Mouse (Mus musculus): Measurements from ENCODE around the gene Sh3gl1. TPM values are rescaled to one million over a fixed set of nuclear protein-coding genes. Genes with fewer than 3 reads are reported as not detected.
"Not testable (repeated sequence)": the region's sequence is repeated elsewhere in the genome, so short reads cannot be mapped to it uniquely, and the experiment has no call there.

Gene Sh3gl1
- polyA plus RNA-seq, 1 experiment from 2014 or later = 96.0 TPM

DNA sequence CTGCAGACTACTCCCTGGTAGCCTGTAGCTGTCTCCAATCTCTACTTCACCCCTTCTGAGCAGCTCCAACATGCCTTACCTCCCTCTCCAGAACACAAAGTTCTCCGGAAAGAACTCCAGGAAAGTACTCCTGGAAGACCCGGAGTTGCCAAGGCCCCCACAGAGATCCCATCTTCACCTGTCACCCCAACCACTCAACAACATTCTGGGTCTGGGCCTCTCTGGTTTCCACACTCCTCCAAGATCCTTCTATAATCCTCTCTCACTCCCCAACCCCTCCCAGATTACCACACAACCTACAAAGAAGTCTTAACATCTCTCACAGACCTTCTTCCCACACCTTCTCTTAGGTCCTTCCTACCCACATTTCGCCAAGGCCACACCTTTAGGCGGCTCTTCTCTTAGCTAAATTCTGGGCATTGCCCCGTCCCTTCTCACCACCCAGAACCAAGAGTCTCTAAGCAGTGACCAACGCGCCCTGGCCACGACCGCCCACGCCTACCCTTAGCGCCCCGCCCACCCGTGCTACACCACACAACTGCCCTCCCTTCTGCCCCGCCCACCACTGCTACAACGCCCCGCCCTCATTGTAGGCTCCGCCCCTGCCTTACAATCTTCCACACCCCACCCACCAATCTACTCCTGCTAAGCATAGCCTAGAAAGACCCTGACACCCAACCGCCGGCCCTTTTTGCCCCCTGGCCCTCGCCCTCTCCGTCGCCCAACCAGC lies 37.8 kb upstream of the Sh3gl1 start:
- H3K4me2 ChIP-seq (ENCODE audit: low read length) = peak overlapping the region; percentile 70
- peak overlapping the region; percentile 72 for H3K9ac ChIP-seq (ENCODE audit: low read length)
- peak overlapping the region; percentile 47 for H3K4me3 ChIP-seq (ENCODE audit: low read depth, low read length)
- peak overlapping the region; percentile 76 for H3K27ac ChIP-seq (ENCODE audit: low read depth, low read length)
- peaks cover 11% of the 10 kb centered on the region for H3K4me1 ChIP-seq (ENCODE audit: control insufficient read depth, insufficient read depth, low read length)
- ATAC-seq (peak; percentile 4), DNase-seq (ENCODE audit: low spot score) (peak; percentile 71)
- WGBS = 11% methylated on average over 22 of the region's 22 CpGs
- H3K9me3 ChIP-seq (replicated peaks; ENCODE audit: control insufficient read depth, low read length) = no peaks in the 10 kb centered on the region
- H3K27me3 ChIP-seq (replicated peaks; ENCODE audit: control insufficient read depth, insufficient read depth, low read length) = no peaks in the 10 kb centered on the region
- H3K36me3 ChIP-seq (ENCODE audit: control insufficient read depth, insufficient read depth, low read length) = peaks cover 41% of the 10 kb centered on the region

DNA sequence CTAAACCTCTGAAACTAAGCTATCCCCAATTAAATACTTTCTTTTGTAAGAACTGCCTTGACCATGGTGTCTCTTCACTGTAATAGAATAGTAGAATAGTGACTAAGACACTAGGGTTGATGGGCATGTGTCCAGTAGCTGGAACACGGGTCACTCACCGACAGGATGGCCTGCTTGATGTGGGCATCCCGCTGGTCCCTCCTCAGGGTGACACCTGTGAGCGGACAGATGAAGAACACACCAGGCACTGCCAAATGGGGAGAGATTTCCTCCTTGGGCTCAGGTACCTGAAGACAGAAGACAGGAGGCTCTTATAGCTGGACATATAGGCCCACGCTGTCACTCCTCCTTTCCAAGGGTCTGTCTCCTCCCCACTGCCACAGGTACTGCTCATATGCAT lies 35.8 kb upstream of the Sh3gl1 start:
- DNase-seq (ENCODE audit: low spot score) (no peak), ATAC-seq (no peak)
- Histone ChIP-seq H3K4me2 (ENCODE audit: low read length) (no peak overlapping the region), H3K9ac (ENCODE audit: low read length) (no peak overlapping the region), H3K27me3 (replicated peaks; ENCODE audit: control insufficient read depth, insufficient read depth, low read length) (no peaks in the 10 kb centered on the region), H3K4me3 (ENCODE audit: low read depth, low read length) (no peak overlapping the region), H3K4me1 (ENCODE audit: control insufficient read depth, insufficient read depth, low read length) (peaks cover 11% of the 10 kb centered on the region), H3K36me3 (ENCODE audit: control insufficient read depth, insufficient read depth, low read length) (peaks cover 61% of the 10 kb centered on the region), H3K9me3 (replicated peaks; ENCODE audit: control insufficient read depth, low read length) (no peaks in the 10 kb centered on the region), H3K27ac (ENCODE audit: low read depth, low read length) (no peak overlapping the region)
- 94% methylated on average over 5 of the region's 5 CpGs for WGBS

DNA sequence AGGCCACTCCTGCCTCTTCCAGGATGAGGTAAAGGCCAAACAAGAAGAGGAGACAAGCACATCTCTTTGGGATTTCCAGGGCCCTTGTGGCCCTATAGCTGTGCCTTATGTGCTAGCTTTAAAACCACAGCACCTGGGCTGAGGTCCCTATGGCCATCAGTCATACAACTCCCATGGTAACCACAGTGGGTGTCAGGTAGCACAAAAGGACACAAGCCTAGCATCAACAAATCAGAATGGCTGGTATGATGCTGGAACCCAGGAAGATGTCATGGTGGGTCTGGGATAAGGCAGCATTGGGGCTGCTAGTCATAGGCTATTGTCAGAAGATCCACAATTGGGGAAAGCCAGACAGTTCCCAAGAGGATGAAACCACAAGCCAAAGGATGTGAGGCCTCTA lies 34.7 kb upstream of the Sh3gl1 start:
- Histone ChIP-seq H3K4me1 (ENCODE audit: control insufficient read depth, insufficient read depth, low read length) (peaks cover 11% of the 10 kb centered on the region), H3K9ac (ENCODE audit: low read length) (no peak overlapping the region), H3K27ac (ENCODE audit: low read depth, low read length) (no peak overlapping the region), H3K4me2 (ENCODE audit: low read length) (no peak overlapping the region), H3K4me3 (ENCODE audit: low read depth, low read length) (no peak overlapping the region), H3K9me3 (replicated peaks; ENCODE audit: control insufficient read depth, low read length) (no peaks in the 10 kb centered on the region), H3K27me3 (replicated peaks; ENCODE audit: control insufficient read depth, insufficient read depth, low read length) (no peaks in the 10 kb centered on the region), H3K36me3 (ENCODE audit: control insufficient read depth, insufficient read depth, low read length) (peaks cover 72% of the 10 kb centered on the region)
- no peak for ATAC-seq
- DNase-seq (ENCODE audit: low spot score) = no peak

DNA sequence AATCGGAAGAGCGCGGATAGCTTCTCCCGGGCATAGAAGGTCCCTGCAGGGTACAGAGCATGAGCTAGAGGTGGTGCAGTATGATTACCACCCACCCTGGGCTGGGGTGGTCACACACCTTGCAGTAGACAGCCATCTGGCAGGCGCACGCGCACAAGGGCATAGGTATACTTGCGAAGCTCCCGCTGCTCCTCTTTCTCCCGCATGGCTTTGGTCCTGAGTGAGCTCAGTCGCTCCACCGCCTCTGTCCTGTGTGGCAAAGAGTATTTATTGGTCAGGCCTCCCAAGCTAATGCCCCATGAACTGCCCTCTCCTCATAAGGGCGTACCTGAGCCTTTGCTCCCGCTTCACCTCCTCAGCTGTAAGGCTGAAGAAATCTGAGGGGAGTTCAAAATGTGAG lies 32.6 kb upstream of the Sh3gl1 start:
- DNase-seq (ENCODE audit: low spot score) (no peak), ATAC-seq (no peak)
- no peak overlapping the region for H3K4me3 ChIP-seq (ENCODE audit: low read depth, low read length)
- H3K27me3 ChIP-seq (replicated peaks; ENCODE audit: control insufficient read depth, insufficient read depth, low read length) = no peaks in the 10 kb centered on the region
- H3K36me3 ChIP-seq (ENCODE audit: control insufficient read depth, insufficient read depth, low read length) = peaks cover 90% of the 10 kb centered on the region
- no peaks in the 10 kb centered on the region for H3K9me3 ChIP-seq (replicated peaks; ENCODE audit: control insufficient read depth, low read length)
- H3K9ac ChIP-seq (ENCODE audit: low read length) = no peak overlapping the region
- H3K27ac ChIP-seq (ENCODE audit: low read depth, low read length) = no peak overlapping the region
- 94% methylated on average over 14 of the region's 14 CpGs for WGBS
- H3K4me2 ChIP-seq (ENCODE audit: low read length) = no peak overlapping the region
- peaks cover 4% of the 10 kb centered on the region for H3K4me1 ChIP-seq (ENCODE audit: control insufficient read depth, insufficient read depth, low read length)

DNA sequence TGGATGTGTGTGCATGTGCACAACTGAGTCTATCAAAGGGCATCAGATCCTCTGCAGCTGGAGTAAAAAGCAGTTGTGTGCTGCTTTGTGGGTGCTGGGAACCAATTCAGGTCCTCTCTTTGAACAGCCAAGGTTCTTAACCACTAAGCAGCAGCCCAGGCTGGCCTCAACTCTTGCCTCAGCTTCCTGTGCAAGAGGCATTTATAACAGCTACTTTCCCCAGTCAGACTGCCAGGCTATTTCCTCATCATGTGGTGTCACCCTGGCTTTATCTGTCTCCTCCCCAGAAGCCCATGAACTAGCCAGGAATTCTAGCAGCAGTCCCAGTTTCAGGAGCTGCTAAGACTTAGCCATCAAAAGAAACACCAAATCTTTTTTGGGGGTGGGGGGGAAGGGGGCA lies 30.0 kb upstream of the Sh3gl1 start:
- no peak for ATAC-seq
- H3K36me3 ChIP-seq (ENCODE audit: control insufficient read depth, insufficient read depth, low read length) = peaks cover 96% of the 10 kb centered on the region
- DNase-seq (ENCODE audit: low spot score) = no peak

DNA sequence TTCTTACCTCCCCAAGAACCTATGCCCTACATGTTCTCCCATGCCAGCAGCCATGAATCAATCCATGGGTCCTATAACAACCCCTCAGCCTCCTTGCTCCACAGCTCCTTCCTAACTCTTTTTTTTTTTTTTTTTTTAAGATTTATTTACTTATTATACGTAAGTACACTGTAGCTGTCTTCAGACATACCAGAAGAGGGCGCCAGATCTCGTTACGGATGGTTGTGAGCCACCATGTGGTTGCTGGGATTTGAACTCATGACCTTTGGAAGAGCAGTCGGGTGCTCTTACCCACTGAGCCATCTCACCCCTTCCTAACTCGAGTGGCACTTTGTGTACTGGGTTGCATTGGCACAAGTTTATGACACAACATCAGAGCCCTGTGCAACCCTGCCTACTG lies 29.3 kb upstream of the Sh3gl1 start:
- not testable (repeated sequence) for H3K9me3 ChIP-seq (replicated peaks; ENCODE audit: control insufficient read depth, low read length); H3K4me1 ChIP-seq (ENCODE audit: control insufficient read depth, insufficient read depth, low read length); DNase-seq (ENCODE audit: low spot score); H3K27me3 ChIP-seq (replicated peaks; ENCODE audit: control insufficient read depth, insufficient read depth, low read length); H3K4me2 ChIP-seq (ENCODE audit: low read length); H3K4me3 ChIP-seq (ENCODE audit: low read depth, low read length); ATAC-seq; H3K9ac ChIP-seq (ENCODE audit: low read length); H3K27ac ChIP-seq (ENCODE audit: low read depth, low read length)
- H3K36me3 ChIP-seq (ENCODE audit: control insufficient read depth, insufficient read depth, low read length) = peaks cover 95% of the 10 kb centered on the region
- 84% methylated on average over 6 of the region's 6 CpGs for WGBS

More for the DNA sequence above, 30.0 kb upstream of the Sh3gl1 start:
- H3K4me3 ChIP-seq (ENCODE audit: low read depth, low read length) = no peak overlapping the region
- H3K27me3 ChIP-seq (replicated peaks; ENCODE audit: control insufficient read depth, insufficient read depth, low read length) = no peaks in the 10 kb centered on the region
- no peak overlapping the region for H3K27ac ChIP-seq (ENCODE audit: low read depth, low read length)
- no peak overlapping the region for H3K9ac ChIP-seq (ENCODE audit: low read length)
- H3K4me2 ChIP-seq (ENCODE audit: low read length) = no peak overlapping the region
- H3K4me1 ChIP-seq (ENCODE audit: control insufficient read depth, insufficient read depth, low read length) = no peaks in the 10 kb centered on the region
- H3K9me3 ChIP-seq (replicated peaks; ENCODE audit: control insufficient read depth, low read length) = no peaks in the 10 kb centered on the region

DNA sequence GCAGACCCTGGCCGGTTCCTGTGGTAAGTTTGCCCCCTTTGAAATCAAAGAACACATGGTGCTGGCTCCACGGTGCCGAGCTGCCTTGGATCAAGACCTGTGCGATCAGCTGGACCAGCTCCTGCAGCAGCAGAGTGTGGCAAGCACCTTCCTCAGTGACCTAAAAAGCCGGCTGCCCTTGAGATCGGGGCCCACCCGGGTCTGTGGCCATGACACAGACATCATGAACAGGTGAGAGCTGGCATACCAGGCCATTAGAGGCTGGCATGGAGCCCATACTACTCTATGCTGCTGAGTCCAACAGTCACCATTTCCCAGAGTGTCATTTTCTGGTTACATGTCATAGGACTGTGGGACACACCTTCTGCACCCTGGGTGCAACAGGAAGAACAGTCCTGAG lies 25.6 kb upstream of the Sh3gl1 start:
- Histone ChIP-seq H3K4me3 (ENCODE audit: low read depth, low read length) (no peak overlapping the region), H3K4me2 (ENCODE audit: low read length) (no peak overlapping the region), H3K36me3 (ENCODE audit: control insufficient read depth, insufficient read depth, low read length) (peaks cover 91% of the 10 kb centered on the region), H3K9ac (ENCODE audit: low read length) (no peak overlapping the region), H3K27ac (ENCODE audit: low read depth, low read length) (no peak overlapping the region), H3K9me3 (replicated peaks; ENCODE audit: control insufficient read depth, low read length) (no peaks in the 10 kb centered on the region), H3K27me3 (replicated peaks; ENCODE audit: control insufficient read depth, insufficient read depth, low read length) (no peaks in the 10 kb centered on the region), H3K4me1 (ENCODE audit: control insufficient read depth, insufficient read depth, low read length) (no peaks in the 10 kb centered on the region)
- WGBS = 92% methylated on average over 7 of the region's 7 CpGs
- DNase-seq (ENCODE audit: low spot score) = no peak
- no peak for ATAC-seq

DNA sequence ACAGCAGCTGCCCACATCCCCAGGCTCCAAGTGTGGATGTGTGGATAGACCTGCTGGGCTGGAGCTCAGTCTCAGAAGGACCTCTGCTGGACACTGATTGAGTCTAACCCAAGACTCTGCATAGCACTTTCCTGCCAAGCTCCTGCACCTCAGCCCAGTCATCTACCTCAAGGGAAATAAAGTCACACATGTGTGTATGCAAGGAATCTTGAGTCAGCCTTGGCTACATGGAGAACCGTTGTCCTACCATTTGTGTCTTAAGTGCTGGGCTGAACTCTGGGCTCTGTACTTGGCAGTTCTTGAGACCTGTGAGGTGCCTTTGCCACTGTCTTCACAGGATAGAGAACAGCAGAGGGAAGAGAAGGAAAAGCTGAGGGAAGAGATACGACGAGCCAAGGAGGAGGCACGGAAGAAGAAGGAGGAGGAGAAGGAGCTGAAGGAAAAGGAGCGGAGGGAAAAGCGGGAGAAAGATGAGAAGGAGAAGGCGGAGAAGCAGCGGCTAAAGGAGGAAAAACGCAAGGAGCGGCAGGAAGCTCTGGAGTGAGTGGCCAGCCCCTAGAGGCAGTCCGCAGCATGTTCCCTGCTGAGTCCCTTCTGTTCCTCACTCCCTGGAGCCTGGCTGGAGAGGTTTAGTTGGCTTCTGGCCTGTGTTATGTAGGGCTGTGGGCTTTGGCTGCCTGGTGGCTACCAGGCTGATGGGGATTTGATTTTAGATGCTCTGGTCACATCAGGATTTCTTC lies 21.1 kb upstream of the Sh3gl1 start:
- no peaks in the 10 kb centered on the region for H3K27me3 ChIP-seq (replicated peaks; ENCODE audit: control insufficient read depth, insufficient read depth, low read length)
- no peaks in the 10 kb centered on the region for H3K4me1 ChIP-seq (ENCODE audit: control insufficient read depth, insufficient read depth, low read length)
- no peak overlapping the region for H3K9ac ChIP-seq (ENCODE audit: low read length)
- H3K9me3 ChIP-seq (replicated peaks; ENCODE audit: control insufficient read depth, low read length) = no peaks in the 10 kb centered on the region
- H3K4me3 ChIP-seq (ENCODE audit: low read depth, low read length) = no peak overlapping the region
- no peak overlapping the region for H3K4me2 ChIP-seq (ENCODE audit: low read length)
- H3K27ac ChIP-seq (ENCODE audit: low read depth, low read length) = no peak overlapping the region
- no peak for ATAC-seq
- WGBS = 86% methylated on average over 11 of the region's 11 CpGs
- DNase-seq (ENCODE audit: low spot score) = no peak
- H3K36me3 ChIP-seq (ENCODE audit: control insufficient read depth, insufficient read depth, low read length) = peaks cover 59% of the 10 kb centered on the region

DNA sequence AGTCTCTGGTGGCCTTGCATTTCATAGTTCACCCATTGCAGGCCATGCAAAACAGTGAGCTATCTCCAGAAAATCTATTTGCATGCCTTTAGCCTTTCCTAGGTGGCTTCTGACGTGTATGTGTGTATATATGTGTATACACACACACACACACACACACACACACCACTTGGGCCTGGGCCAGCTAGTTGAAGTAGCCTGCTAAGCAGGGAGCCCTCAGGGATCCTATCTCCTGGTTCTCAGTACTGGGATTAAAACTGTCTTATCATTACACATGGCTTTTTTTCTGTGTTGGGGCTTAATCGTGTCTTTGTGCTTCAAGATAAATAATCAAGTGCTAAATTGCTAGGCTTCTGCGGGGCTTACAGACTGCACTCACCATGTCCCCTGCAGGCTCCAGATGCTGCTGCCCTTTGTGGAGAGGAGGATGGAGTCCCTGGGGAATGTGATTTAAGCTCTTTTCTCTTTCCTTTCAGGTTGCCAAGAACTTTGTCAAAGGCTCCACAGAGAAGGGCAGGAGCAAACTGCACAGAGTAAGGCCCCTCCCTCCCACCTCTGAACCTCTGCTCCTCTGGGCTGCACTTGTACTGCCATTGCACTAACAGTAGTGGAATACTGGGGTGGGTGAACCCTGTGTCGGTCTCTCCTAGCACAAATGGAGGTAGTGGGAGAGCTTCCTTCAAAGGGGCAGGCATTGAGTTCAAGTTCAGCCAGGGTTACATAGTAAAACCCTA lies 19.7 kb upstream of the Sh3gl1 start:
- no peaks in the 10 kb centered on the region for H3K27me3 ChIP-seq (replicated peaks; ENCODE audit: control insufficient read depth, insufficient read depth, low read length)
- no peak overlapping the region for H3K27ac ChIP-seq (ENCODE audit: low read depth, low read length)
- no peak overlapping the region for H3K9ac ChIP-seq (ENCODE audit: low read length)
- no peaks in the 10 kb centered on the region for H3K9me3 ChIP-seq (replicated peaks; ENCODE audit: control insufficient read depth, low read length)
- no peak overlapping the region for H3K4me2 ChIP-seq (ENCODE audit: low read length)
- no peak for ATAC-seq
- 67% methylated on average over 4 of the region's 4 CpGs for WGBS
- H3K36me3 ChIP-seq (ENCODE audit: control insufficient read depth, insufficient read depth, low read length) = peaks cover 55% of the 10 kb centered on the region
- no peaks in the 10 kb centered on the region for H3K4me1 ChIP-seq (ENCODE audit: control insufficient read depth, insufficient read depth, low read length)
- no peak overlapping the region for H3K4me3 ChIP-seq (ENCODE audit: low read depth, low read length)
- DNase-seq (ENCODE audit: low spot score) = no peak
